Mouse (Mus musculus) urinary bladder, adult 18-20 months (tissue): ENCODE measurements at regions not wholly inside any gene's neighbourhood (a gene's known extent, or its start where the extent isn't known, plus 50 kb on each side); places are given as distances from the start of the nearest gene placed in this dataset.
A peak's percentile ranks its signal among the peaks of the same experiment; 100 is the strongest.

Source experiments
- DNase-seq, 2 experiments: peaks; one replicate each; pipeline ENCODE4 v3.0.0; 2022; ENCODE audit warnings: low spot score in 2 of 2, mixed read lengths in 2 of 2

- DNase-seq, result no peak
These were observed 192.2 kb downstream of the Lmo4 start for GRCm38 (mm10) chr3:144012820-144013219.

GRCm38 (mm10) chr3:144012173-144012572, 192.8 kb downstream of the Lmo4 start:
- no peak for DNase-seq

- DNase-seq, result no peak
These were observed 193.5 kb downstream of the Lmo4 start for GRCm38 (mm10) chr3:144011456-144012025.

- no peak for DNase-seq
These were observed 194.5 kb downstream of the Lmo4 start for GRCm38 (mm10) chr3:144010558-144010957.

GRCm38 (mm10) chr3:144007111-144007619, 197.9 kb downstream of the Lmo4 start:
- DNase-seq, result peak in 1 of 2 experiments; percentile 18

GRCm38 (mm10) chr3:143997909-143998308, 207.1 kb downstream of the Lmo4 start:
- DNase-seq, result no peak

- no peak for DNase-seq
These were observed 210.0 kb downstream of the Lmo4 start for GRCm38 (mm10) chr3:143995045-143995444.

GRCm38 (mm10) chr3:143988991-143989390, 216.0 kb downstream of the Lmo4 start:
- no peak for DNase-seq

GRCm38 (mm10) chr3:143988037-143988436, 217.0 kb downstream of the Lmo4 start:
- DNase-seq, result no peak

GRCm38 (mm10) chr3:143986798-143987197, 218.2 kb downstream of the Lmo4 start:
- DNase-seq, result no peak

- DNase-seq, result no peak
These were observed 218.9 kb downstream of the Lmo4 start for GRCm38 (mm10) chr3:143986200-143986506.

- DNase-seq, result no peak
These were observed 219.4 kb downstream of the Lmo4 start for GRCm38 (mm10) chr3:143985349-143986199.

- no peak for DNase-seq
These were observed 226.3 kb downstream of the Lmo4 start for GRCm38 (mm10) chr3:143978703-143979102.

- no peak for DNase-seq
These were observed 227.1 kb downstream of the Lmo4 start for GRCm38 (mm10) chr3:143977886-143978447.

- DNase-seq, result no peak
These were observed 231.4 kb downstream of the Lmo4 start for GRCm38 (mm10) chr3:143973582-143973981.

GRCm38 (mm10) chr3:143972351-143972750, 232.7 kb downstream of the Lmo4 start:
- no peak for DNase-seq

- no peak for DNase-seq
These were observed 234.2 kb downstream of the Lmo4 start for GRCm38 (mm10) chr3:143970771-143971170.

GRCm38 (mm10) chr3:143955508-143955907, 249.5 kb downstream of the Lmo4 start:
- DNase-seq, result no peak

- DNase-seq, result no peak
These were observed 250.2 kb downstream of the Lmo4 start for GRCm38 (mm10) chr3:143954822-143955221.

GRCm38 (mm10) chr3:143952289-143952688, 252.7 kb downstream of the Lmo4 start:
- DNase-seq, result no peak

GRCm38 (mm10) chr3:143949656-143950055, 255.4 kb downstream of the Lmo4 start:
- no peak for DNase-seq

GRCm38 (mm10) chr3:143949026-143949637, 255.9 kb downstream of the Lmo4 start:
- no peak for DNase-seq

- DNase-seq, result no peak
These were observed 257.1 kb downstream of the Lmo4 start for GRCm38 (mm10) chr3:143947938-143948267.
